Mouse (Mus musculus) heart, adult 2 months (tissue): Measurements from ENCODE around the gene Pheta1.

ENCODE experiments used
- CTCF ChIP-seq: fragments of 200-600 bp; IDR thresholded peaks from 2 replicates; pipeline ENCODE4 v1.8.1; 2022; ENCODE audit warnings: antibody characterized with exemption, mild to moderate bottlenecking, moderate library complexity
- POLR2A ChIP-seq: fragments of 200-500 bp; IDR thresholded peaks from 2 replicates; pipeline ENCODE4 v1.6.1; 2011; ENCODE audit warnings: mild to moderate bottlenecking, low read depth, low read length, control low read depth; ENCODE audit not compliant: insufficient read depth

- TF ChIP-seq POLR2A (no peak), CTCF (peak; percentile 31)
Observed at GRCm38 (mm10) chr5:121849478-121850349, 930 bp downstream of the Pheta1 start.
